9 mouse cellular contexts compared by ENCODE assay signal in the genomic region with DNA sequence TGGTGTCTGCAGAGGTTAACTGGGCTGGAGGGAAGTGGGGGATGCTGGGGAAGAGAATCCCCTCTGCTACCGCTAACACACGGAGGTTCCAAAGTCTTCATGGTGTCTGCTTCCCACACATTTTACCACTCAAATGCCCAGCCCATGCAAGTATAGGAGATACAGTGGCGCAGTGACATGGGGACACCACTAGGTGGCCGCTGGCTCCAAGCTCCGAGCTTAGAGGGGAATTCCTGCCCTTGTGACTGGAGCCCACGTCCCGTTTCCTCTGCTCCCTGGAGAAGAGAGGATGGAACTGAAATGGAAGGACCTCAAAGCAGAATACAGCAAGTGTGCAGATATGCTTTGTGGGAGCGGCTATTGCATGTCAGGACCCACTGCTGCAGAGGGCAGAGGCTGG.
DNase-seq lines count a peak whose midpoint lies in the region; ATAC-seq and TF ChIP-seq lines count a peak whose summit lies in the region.
"Had no signal": no experiment of that assay in that cellular context is flagged by ENCODE, and none has a peak within 500 bp of the region (broad histone marks: within the 10 kb centered on the region; RNA-seq: fewer than 3 reads in every experiment).

No protein-coding gene starts in this region.

- H3K4me1 ChIP-seq in embryonic fibroblast, embryonic 13.5 days (ENCODE audit: control insufficient read depth, insufficient read depth, low read length) = no peaks in the 10 kb centered on the region
- H3K4me1 ChIP-seq: liver, embryonic 13.5 days had no signal

- H3K27ac ChIP-seq in embryonic fibroblast, embryonic 13.5 days (ENCODE audit: insufficient read depth, low read length) = no peak overlapping the region
- H3K27ac ChIP-seq: liver, embryonic 13.5 days had no signal

- H3K4me3 ChIP-seq in embryonic fibroblast, embryonic 13.5 days (ENCODE audit: insufficient read depth, low read length) = no peak overlapping the region
- H3K4me3 ChIP-seq: liver, embryonic 13.5 days had no signal

- intact Hi-C loops in heart, postnatal 25 days (cut with DNase I) = no loop called here

- TF ChIP-seq CTCF in embryonic fibroblast, embryonic 13.5 days (IDR thresholded peaks at IDR 0.05; ENCODE audit: borderline replicate concordance, insufficient read depth, low read length) = peak; percentile 73

- TF ChIP-seq POLR2A in embryonic fibroblast, embryonic 13.5 days (IDR thresholded peaks at IDR 0.05; ENCODE audit: low read depth, low read length) = no peak

- peak; percentile 69 for ATAC-seq in megakaryocyte, adult 5-6 weeks (ENCODE audit: poor library complexity, severe bottlenecking)

- DNase-seq in heart, adult 8-10 months (ENCODE audit: low spot score) = peak; percentile 30
- no peak for DNase-seq in heart, postnatal 25 days (ENCODE audit: low spot score)
- peak; percentile 31 for DNase-seq in 416B (ENCODE audit: low read depth)
- DNase-seq in adrenal gland, adult 2 months = peak; percentile 56
- peak; percentile 28 to 69 for DNase-seq in kidney, postnatal 36 days
- peak; percentile 56 for DNase-seq in thymus, postnatal 4 days
- DNase-seq: liver, embryonic 13.5 days had no signal
